Mouse (Mus musculus) spleen, adult 2 months (tissue): ENCODE measurements at regions not wholly inside any gene's neighbourhood (a gene's known extent, or its start where the extent isn't known, plus 50 kb on each side); places are given as distances from the start of the nearest gene placed in this dataset.
"Not testable (repeated sequence)": the region's sequence is repeated elsewhere in the genome, so short reads cannot be mapped to it uniquely, and the experiment has no call there.

Experiments used
- DNase-seq, 2 experiments: peaks; one replicate each; pipeline versions ENCODE4 v3.0.0 to v3.0.0-alpha.2; 2012 to 2021; ENCODE audit warnings: low spot score in 2 of 2, low read depth in 1 of 2
- H3K27ac ChIP-seq: fragments of 200-500 bp; 2 replicates; pipeline ENCODE4 v1.5.1; 2012; ENCODE audit warnings: low read length, inconsistent platforms; ENCODE audit not compliant: insufficient read depth
- H3K27me3 ChIP-seq: fragments of 200-500 bp; 2 replicates; pipeline ENCODE4 v1.6.1; 2012; ENCODE audit warnings: mild to moderate bottlenecking, moderate library complexity, low read length, inconsistent platforms; ENCODE audit not compliant: control insufficient read depth, insufficient read depth
- H3K36me3 ChIP-seq: fragments of 200-500 bp; 2 replicates; pipeline ENCODE4 v1.6.1; 2012; ENCODE audit warnings: mild to moderate bottlenecking, low read length, inconsistent platforms; ENCODE audit not compliant: control insufficient read depth, insufficient read depth
- H3K4me1 ChIP-seq: fragments of 200-500 bp; 2 replicates; pipeline ENCODE4 v1.6.1; 2011; ENCODE audit warnings: inconsistent platforms; ENCODE audit not compliant: control insufficient read depth, insufficient read depth, insufficient read length
- H3K4me3 ChIP-seq: fragments of 200-500 bp; 2 replicates; pipeline ENCODE4 v1.5.1; 2011; ENCODE audit warnings: mild to moderate bottlenecking, inconsistent platforms; ENCODE audit not compliant: insufficient read depth, insufficient read length; ENCODE audit errors: extremely low read depth
- CTCF ChIP-seq: fragments of 200-500 bp; IDR thresholded peaks from 2 replicates; pipeline ENCODE4 v1.5.1; 2011; ENCODE audit warnings: mild to moderate bottlenecking, inconsistent platforms; ENCODE audit not compliant: insufficient read depth, insufficient read length, insufficient replicate concordance; ENCODE audit errors: extremely low read depth
- POLR2A ChIP-seq: fragments of 200-500 bp; IDR thresholded peaks from 2 replicates; pipeline ENCODE4 v1.6.1; 2011; ENCODE audit warnings: low read depth, low read length, inconsistent platforms
- WGBS: fragments of 180-500 bp; shearing (Covaris S2); methylation state at CpG from one replicate; pipeline ENCODE4 v1.1.7; 2018; 5-methylcytosine and 5-hydroxymethylcytosine counted together

DNA sequence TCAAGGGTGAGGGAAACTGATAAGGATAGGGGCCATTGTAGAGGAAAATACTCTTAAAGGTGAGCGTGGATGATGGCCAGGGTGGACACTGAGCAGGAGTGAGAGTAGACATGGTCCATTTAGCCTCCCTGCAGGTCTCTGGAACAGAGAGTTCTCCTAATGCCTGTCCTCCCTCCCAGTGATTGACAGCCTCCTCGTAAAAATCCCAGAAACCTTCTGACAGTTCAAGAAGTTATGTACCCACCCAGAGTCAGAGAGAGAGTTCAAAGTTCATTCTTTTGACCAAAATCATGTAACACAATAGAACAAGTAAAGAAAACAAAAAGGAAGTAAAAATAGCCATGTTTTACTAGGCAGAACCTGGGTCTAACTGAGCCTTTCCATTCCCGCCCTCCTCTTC, 64.5 kb upstream of the Nt5e start:
- Histone ChIP-seq H3K27ac (no peak overlapping the region), H3K4me3 (no peak overlapping the region), H3K27me3 (no peaks in the 10 kb centered on the region), H3K36me3 (no peaks in the 10 kb centered on the region), H3K4me1 (no peaks in the 10 kb centered on the region)
- 84% methylated on average over 3 of the region's 3 CpGs for WGBS
- no peak for DNase-seq
- TF ChIP-seq POLR2A (no peak), CTCF (no peak)

DNA sequence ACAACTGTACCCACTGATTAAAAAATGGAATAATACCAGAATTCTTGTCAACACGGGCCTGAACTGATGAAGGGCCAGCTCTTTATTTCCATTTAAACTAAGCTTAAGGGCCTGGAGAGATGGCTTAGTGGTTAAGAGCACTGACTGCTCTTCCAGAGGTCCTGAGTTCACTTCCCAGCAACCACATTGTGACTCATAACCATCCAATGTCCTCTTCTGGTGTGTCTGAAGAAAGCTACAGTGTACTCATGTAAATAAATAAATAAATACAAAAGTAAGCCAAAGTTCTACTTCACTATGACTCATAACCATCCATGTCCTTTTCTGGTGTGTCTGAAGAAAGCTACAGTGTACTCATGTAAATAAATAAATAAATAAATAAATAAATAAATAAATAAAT, 60.7 kb upstream of the Nt5e start:
- DNase-seq, H3K36me3 ChIP-seq, H3K27ac ChIP-seq, H3K4me1 ChIP-seq, H3K27me3 ChIP-seq, H3K4me3 ChIP-seq: not testable (repeated sequence)
- 88% methylated on average over 1 of the region's 1 CpGs for WGBS

GRCm38 (mm10) chr9:88268811-88269210, 58.2 kb upstream of the Nt5e start:
- WGBS = 78% methylated on average over 2 of the region's 2 CpGs
- TF ChIP-seq POLR2A (no peak), CTCF (no peak)
- no peaks in the 10 kb centered on the region for H3K27me3 ChIP-seq
- no peak for DNase-seq
- no peak overlapping the region for H3K27ac ChIP-seq
- no peak overlapping the region for H3K4me3 ChIP-seq
- no peaks in the 10 kb centered on the region for H3K36me3 ChIP-seq
- no peaks in the 10 kb centered on the region for H3K4me1 ChIP-seq

- WGBS = 92% methylated on average over 5 of the region's 5 CpGs
- H3K27ac ChIP-seq = no peak overlapping the region
- H3K27me3 ChIP-seq = no peaks in the 10 kb centered on the region
- no peak for DNase-seq
- TF ChIP-seq POLR2A (no peak), CTCF (no peak)
- no peaks in the 10 kb centered on the region for H3K4me1 ChIP-seq
- H3K4me3 ChIP-seq = no peak overlapping the region
- H3K36me3 ChIP-seq = no peaks in the 10 kb centered on the region
Observed at GRCm38 (mm10) chr9:88269216-88269615, 57.8 kb upstream of the Nt5e start.

DNA sequence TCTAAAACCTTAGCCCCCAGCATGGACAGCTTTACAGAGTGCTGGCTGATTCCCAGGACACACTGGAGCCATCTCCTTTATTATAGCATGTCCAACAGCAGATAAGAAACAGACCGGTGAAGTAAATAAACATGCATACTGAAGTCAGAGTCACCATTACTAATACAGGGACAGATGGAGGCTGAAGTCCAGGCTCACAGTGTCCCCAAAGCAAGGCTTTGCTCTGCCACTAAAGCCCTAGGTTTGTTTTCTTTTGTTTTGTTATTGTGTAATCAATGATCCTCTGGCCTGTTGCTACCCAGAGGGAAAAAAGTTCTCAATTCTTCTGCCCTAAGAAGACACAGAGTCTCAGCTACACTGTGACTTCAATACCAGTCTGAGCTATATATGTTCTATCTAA, 56.2 kb upstream of the Nt5e start:
- H3K27ac ChIP-seq = no peak overlapping the region
- no peaks in the 10 kb centered on the region for H3K36me3 ChIP-seq
- 77% methylated on average over 1 of the region's 1 CpGs for WGBS
- H3K4me1 ChIP-seq = no peaks in the 10 kb centered on the region
- H3K27me3 ChIP-seq = peaks cover 1% of the 10 kb centered on the region; the same call in 1 of the 2 replicates
- H3K4me3 ChIP-seq = no peak overlapping the region
- no peak for DNase-seq
- TF ChIP-seq POLR2A = no peak
- TF ChIP-seq CTCF = no peak

- no peak overlapping the region for H3K4me3 ChIP-seq
- peaks cover 1% of the 10 kb centered on the region; the same call in 1 of the 2 replicates for H3K27me3 ChIP-seq
- 6% methylated on average over 4 of the region's 4 CpGs for WGBS
- H3K36me3 ChIP-seq = no peaks in the 10 kb centered on the region
- no peak overlapping the region for H3K27ac ChIP-seq
- DNase-seq = no peak
- TF ChIP-seq CTCF (no peak), POLR2A (no peak)
- no peaks in the 10 kb centered on the region for H3K4me1 ChIP-seq
Observed at GRCm38 (mm10) chr9:88273304-88273703, 53.7 kb upstream of the Nt5e start.

DNA sequence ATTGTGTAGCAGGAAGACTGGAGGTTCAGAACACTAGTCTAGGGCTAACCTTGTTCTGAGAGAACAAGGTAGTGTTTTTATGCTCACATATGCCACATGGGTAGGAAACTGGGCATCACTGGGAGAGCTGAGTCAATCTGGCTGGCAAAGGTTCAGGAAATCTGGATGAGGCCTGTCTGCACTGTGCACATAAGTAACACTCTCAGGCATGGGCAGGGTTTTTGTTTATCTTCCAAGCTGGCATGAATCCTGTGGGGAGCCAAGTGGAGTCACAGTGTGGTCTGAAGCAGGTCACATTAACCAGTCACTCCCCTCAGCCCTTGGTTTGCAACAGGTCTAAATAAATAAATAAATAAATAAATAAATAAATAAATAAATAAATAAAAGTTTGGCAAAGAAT, 53.0 kb upstream of the Nt5e start:
- peaks cover 1% of the 10 kb centered on the region; the same call in 1 of the 2 replicates for H3K27me3 ChIP-seq
- H3K4me3 ChIP-seq = no peak overlapping the region
- no peak overlapping the region for H3K27ac ChIP-seq
- H3K4me1 ChIP-seq = no peaks in the 10 kb centered on the region
- TF ChIP-seq CTCF (no peak), POLR2A (no peak)
- no peak for DNase-seq
- no peaks in the 10 kb centered on the region for H3K36me3 ChIP-seq

GRCm38 (mm10) chr9:88274681-88275336, 52.2 kb upstream of the Nt5e start:
- H3K27ac ChIP-seq = no peak overlapping the region
- peaks cover 1% of the 10 kb centered on the region; the same call in 1 of the 2 replicates for H3K27me3 ChIP-seq
- TF ChIP-seq POLR2A = no peak
- no peak for TF ChIP-seq CTCF
- no peak overlapping the region for H3K4me3 ChIP-seq
- H3K36me3 ChIP-seq = no peaks in the 10 kb centered on the region
- H3K4me1 ChIP-seq = no peaks in the 10 kb centered on the region
- 81% methylated on average over 3 of the region's 3 CpGs for WGBS
- DNase-seq = no peak
